Mouse (Mus musculus): ENCODE results near the gene Diaph2. TPM values are rescaled to one million over a fixed set of nuclear protein-coding genes. Genes with fewer than 3 reads are reported as not detected.
A peak's percentile ranks its signal among the peaks of the same experiment; 100 is the strongest.

Gene Diaph2
- 2.6 and 2.7 TPM in 2 replicates for polyA plus RNA-seq (2012; rRNA removed)

DNA sequence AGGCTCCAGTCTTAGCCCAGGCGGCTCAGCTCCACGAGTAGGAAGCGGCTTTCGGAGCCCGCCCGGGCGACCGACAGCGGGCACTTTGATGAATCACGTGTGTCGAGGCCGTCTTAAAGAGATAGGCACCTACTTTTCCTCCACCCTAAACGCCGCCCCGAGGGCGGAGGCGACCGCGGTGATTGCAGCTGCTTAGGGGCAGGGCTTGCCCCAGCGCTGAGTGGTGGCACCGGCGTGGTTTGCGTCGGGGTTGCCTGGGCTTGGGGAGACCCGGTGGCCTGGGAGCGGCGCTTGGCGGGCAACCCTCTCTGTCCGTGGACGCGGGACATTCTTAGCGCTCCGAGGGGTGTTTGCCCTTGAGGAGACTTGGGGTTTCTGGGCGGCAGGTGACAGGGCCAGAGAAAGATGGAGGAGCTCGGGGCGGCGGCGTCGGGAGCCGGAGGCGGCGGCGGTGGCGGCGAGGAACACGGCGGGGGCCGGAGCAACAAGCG is at the start of gene Diaph2:
Diaph2 (plus strand) TSS at position 172 of the 491 bp plus-strand sequence.
- peak; percentile 77 to 78 for DNase-seq (ENCODE audit: low read depth in 1 of 2, low spot score in 2 of 2)
- Histone ChIP-seq H3K27ac (ENCODE audit: insufficient read depth, low read length) (peak within 1 kb of the TSS; percentile 81), H3K36me3 (ENCODE audit: control insufficient read depth, insufficient read depth, low read length) (no peaks in the 10 kb centered on the region), H3K4me3 (ENCODE audit: extremely low read depth, insufficient read depth, insufficient read length) (peak within 1 kb of the TSS; percentile 79), H3K4me1 (ENCODE audit: control insufficient read depth, insufficient read depth, insufficient read length) (no peaks in the 10 kb centered on the region; the same call in 1 of the 2 replicates), H3K27me3 (ENCODE audit: control insufficient read depth, insufficient read depth, low read length) (no peaks in the 10 kb centered on the region)
- WGBS: 29% methylated on average over 49 of the region's 49 CpGs
- TF ChIP-seq CTCF (IDR thresholded peaks at IDR 0.05; ENCODE audit: extremely low read depth, insufficient read depth, insufficient read length, insufficient replicate concordance) (no peak), POLR2A (IDR thresholded peaks at IDR 0.05; ENCODE audit: low read depth, low read length) (no peak)

DNA sequence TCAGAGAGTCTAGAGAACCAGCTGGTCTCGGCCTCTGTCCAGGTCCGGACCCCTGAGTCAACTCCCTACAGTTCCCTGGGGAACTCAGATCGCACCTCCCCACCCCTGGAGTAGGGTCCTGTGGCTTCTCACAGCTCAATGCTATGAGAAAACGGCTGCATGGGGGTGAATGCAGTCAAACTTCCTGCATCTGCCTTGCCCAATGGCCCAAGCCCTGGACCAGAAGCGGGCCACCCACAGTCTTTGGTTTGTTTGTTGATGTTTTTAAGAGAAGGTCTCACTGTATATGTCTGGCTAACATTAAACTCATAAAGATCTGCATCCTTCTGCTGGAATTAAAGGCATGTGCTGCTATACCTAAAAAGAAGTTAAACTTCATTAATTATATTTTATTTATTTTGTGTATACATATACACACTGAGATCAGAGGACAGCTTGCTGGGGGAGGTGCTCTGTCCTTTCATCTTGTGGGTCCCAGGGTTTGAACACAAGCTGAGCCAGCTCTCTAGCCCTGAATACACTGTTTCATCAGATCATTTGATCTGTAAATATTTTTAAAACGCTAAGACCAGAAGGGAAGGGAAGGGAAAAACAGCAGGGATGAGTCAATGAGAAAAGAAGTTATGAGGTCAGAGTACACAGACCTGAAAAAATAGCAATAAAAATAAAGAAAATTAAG is 47.8 kb upstream of the Diaph2 start:
- TF ChIP-seq POLR2A (IDR thresholded peaks at IDR 0.05; ENCODE audit: low read depth, low read length) (no peak), CTCF (IDR thresholded peaks at IDR 0.05; ENCODE audit: extremely low read depth, insufficient read depth, insufficient read length, insufficient replicate concordance) (no peak)
- DNase-seq (ENCODE audit: low read depth in 1 of 2, low spot score in 2 of 2): no peak
- Histone ChIP-seq H3K4me1 (ENCODE audit: control insufficient read depth, insufficient read depth, insufficient read length) (no peaks in the 10 kb centered on the region), H3K27me3 (ENCODE audit: control insufficient read depth, insufficient read depth, low read length) (no peaks in the 10 kb centered on the region), H3K27ac (ENCODE audit: insufficient read depth, low read length) (no peak overlapping the region), H3K36me3 (ENCODE audit: control insufficient read depth, insufficient read depth, low read length) (no peaks in the 10 kb centered on the region), H3K4me3 (ENCODE audit: extremely low read depth, insufficient read depth, insufficient read length) (no peak overlapping the region)
- 71% methylated on average over 6 of the region's 6 CpGs for WGBS

DNA sequence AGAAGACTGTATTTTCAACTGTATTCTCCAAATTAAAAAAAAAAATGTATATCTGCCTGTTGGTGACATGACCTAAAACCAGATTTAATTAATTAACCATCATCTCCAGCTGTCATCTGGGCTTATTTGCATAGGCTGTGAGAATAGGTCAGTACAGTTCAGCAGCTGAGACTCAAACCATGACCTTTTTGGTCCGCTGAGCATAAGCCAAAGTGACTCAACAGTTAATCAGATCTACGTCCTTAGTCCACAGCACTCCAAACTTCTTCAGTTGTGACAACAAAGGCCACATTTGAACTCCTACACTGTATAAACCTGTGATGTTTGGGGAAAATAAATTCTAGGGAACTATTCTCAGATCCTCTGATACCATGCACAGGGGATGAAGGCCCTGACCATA is 39.9 kb upstream of the Diaph2 start:
- no peak for DNase-seq (ENCODE audit: low read depth in 1 of 2, low spot score in 2 of 2)
- no peak overlapping the region for H3K4me3 ChIP-seq (ENCODE audit: extremely low read depth, insufficient read depth, insufficient read length)
- no peaks in the 10 kb centered on the region for H3K27me3 ChIP-seq (ENCODE audit: control insufficient read depth, insufficient read depth, low read length)
- H3K36me3 ChIP-seq (ENCODE audit: control insufficient read depth, insufficient read depth, low read length): no peaks in the 10 kb centered on the region
- H3K4me1 ChIP-seq (ENCODE audit: control insufficient read depth, insufficient read depth, insufficient read length): no peaks in the 10 kb centered on the region
- 76% methylated on average over 2 of the region's 2 CpGs for WGBS
- TF ChIP-seq POLR2A (IDR thresholded peaks at IDR 0.05; ENCODE audit: low read depth, low read length) (no peak), CTCF (IDR thresholded peaks at IDR 0.05; ENCODE audit: extremely low read depth, insufficient read depth, insufficient read length, insufficient replicate concordance) (no peak)
- H3K27ac ChIP-seq (ENCODE audit: insufficient read depth, low read length): no peak overlapping the region

DNA sequence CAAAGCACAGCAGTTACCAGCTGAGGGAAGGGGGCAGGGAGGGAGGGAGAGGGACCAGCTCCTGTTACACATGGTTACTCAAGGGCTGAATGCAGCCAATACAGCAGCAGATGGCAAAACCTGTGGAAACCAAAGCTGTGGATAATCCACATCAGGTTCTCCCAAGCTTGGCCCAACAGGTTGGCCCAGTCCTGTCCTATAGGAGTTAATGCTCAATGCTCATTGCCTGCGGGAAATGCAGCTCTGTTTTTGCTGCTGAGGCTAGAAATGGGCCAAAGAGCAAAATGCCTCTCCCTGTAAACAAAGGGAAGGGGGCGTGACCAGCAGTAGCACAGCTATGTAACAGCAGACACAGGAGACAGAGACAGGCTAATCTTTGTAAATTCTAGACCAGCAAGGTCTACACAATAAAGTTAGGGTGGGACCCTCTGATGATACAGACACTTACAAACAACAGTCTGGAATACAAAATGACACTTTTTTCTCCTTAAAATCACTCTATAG is 20.8 kb upstream of the Diaph2 start:
- Histone ChIP-seq H3K27me3 (ENCODE audit: control insufficient read depth, insufficient read depth, low read length) (no peaks in the 10 kb centered on the region), H3K27ac (ENCODE audit: insufficient read depth, low read length) (no peak overlapping the region), H3K4me3 (ENCODE audit: extremely low read depth, insufficient read depth, insufficient read length) (no peak overlapping the region), H3K4me1 (ENCODE audit: control insufficient read depth, insufficient read depth, insufficient read length) (no peaks in the 10 kb centered on the region), H3K36me3 (ENCODE audit: control insufficient read depth, insufficient read depth, low read length) (no peaks in the 10 kb centered on the region)
- 71% methylated on average over 2 of the region's 2 CpGs for WGBS
- DNase-seq (ENCODE audit: low read depth in 1 of 2, low spot score in 2 of 2): no peak
- TF ChIP-seq CTCF (IDR thresholded peaks at IDR 0.05; ENCODE audit: extremely low read depth, insufficient read depth, insufficient read length, insufficient replicate concordance): no peak

DNA sequence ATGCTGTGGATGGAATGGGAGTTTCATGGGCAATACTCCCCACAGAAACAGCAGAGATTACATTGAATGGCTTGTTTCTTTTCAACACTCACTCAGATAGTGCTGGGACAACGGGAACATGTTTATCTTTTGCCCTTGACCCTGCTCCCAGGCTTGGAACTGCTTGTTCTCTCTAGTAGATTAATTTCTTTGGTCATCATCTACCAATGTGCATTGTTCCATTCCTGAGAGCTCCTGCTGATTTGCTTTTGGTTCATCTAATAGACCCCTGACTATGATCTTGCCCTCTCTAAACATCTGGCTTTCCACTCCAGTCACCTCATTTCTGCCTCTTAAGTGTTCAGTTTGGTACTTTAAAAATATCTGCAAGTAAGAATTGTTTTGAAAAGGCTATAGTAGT is 13.0 kb upstream of the Diaph2 start:
- 67% methylated on average over 1 of the region's 1 CpGs for WGBS
- Histone ChIP-seq H3K4me1 (ENCODE audit: control insufficient read depth, insufficient read depth, insufficient read length) (no peaks in the 10 kb centered on the region), H3K36me3 (ENCODE audit: control insufficient read depth, insufficient read depth, low read length) (no peaks in the 10 kb centered on the region), H3K27me3 (ENCODE audit: control insufficient read depth, insufficient read depth, low read length) (no peaks in the 10 kb centered on the region), H3K4me3 (ENCODE audit: extremely low read depth, insufficient read depth, insufficient read length) (no peak overlapping the region), H3K27ac (ENCODE audit: insufficient read depth, low read length) (no peak overlapping the region)
- no peak for DNase-seq (ENCODE audit: low read depth in 1 of 2, low spot score in 2 of 2)
- TF ChIP-seq CTCF (IDR thresholded peaks at IDR 0.05; ENCODE audit: extremely low read depth, insufficient read depth, insufficient read length, insufficient replicate concordance): no peak
- no peak for TF ChIP-seq POLR2A (IDR thresholded peaks at IDR 0.05; ENCODE audit: low read depth, low read length)

DNA sequence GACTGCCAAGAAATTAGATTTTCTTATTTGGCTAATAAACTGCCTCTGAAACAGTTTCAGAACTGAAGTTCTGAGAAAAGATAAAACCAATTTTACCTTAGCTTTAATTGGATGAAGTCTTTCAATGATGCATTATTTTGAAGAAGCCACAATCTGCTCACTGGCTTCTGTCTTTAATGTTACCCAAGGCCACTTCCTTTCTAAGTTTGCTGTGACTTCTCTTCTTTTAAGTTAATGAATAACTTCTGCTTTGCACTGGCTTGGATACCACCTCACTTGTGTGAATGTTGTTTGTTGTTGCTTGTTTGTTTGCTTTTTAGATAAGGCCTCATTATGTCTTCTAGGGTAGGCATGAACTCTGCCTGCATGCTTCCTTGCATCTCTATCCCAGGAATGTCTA is 10.3 kb upstream of the Diaph2 start:
- TF ChIP-seq POLR2A (IDR thresholded peaks at IDR 0.05; ENCODE audit: low read depth, low read length): no peak
- no peak for TF ChIP-seq CTCF (IDR thresholded peaks at IDR 0.05; ENCODE audit: extremely low read depth, insufficient read depth, insufficient read length, insufficient replicate concordance)
- Histone ChIP-seq H3K4me3 (ENCODE audit: extremely low read depth, insufficient read depth, insufficient read length) (no peak overlapping the region), H3K36me3 (ENCODE audit: control insufficient read depth, insufficient read depth, low read length) (no peaks in the 10 kb centered on the region), H3K27me3 (ENCODE audit: control insufficient read depth, insufficient read depth, low read length) (no peaks in the 10 kb centered on the region), H3K4me1 (ENCODE audit: control insufficient read depth, insufficient read depth, insufficient read length) (no peaks in the 10 kb centered on the region), H3K27ac (ENCODE audit: insufficient read depth, low read length) (no peak overlapping the region)
- DNase-seq (ENCODE audit: low read depth in 1 of 2, low spot score in 2 of 2): no peak

DNA sequence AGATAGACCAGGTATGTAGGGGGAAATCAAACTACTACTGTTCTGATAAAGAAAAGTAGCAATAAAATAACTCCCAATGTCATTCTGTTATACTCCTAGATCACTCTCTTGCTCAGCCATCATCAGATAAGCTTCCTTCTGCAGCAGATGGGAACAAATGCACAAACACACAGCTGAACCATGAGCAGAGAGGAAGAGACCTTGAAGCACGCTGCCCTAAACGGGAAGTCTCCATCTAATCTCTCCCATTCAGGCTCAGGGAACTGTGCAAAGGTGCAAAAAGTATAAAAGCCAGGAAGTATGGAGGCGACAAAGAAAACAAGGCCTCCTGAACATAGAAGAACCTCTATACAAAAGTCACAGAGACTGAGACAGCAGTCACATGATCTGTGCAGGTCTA is 6.6 kb upstream of the Diaph2 start:
- 53% methylated on average over 3 of the region's 3 CpGs for WGBS
- H3K4me3 ChIP-seq (ENCODE audit: extremely low read depth, insufficient read depth, insufficient read length): no peak overlapping the region
- no peaks in the 10 kb centered on the region for H3K27me3 ChIP-seq (ENCODE audit: control insufficient read depth, insufficient read depth, low read length)
- no peak for TF ChIP-seq POLR2A (IDR thresholded peaks at IDR 0.05; ENCODE audit: low read depth, low read length)
- TF ChIP-seq CTCF (IDR thresholded peaks at IDR 0.05; ENCODE audit: extremely low read depth, insufficient read depth, insufficient read length, insufficient replicate concordance): no peak
- H3K4me1 ChIP-seq (ENCODE audit: control insufficient read depth, insufficient read depth, insufficient read length): no peaks in the 10 kb centered on the region
- no peaks in the 10 kb centered on the region for H3K36me3 ChIP-seq (ENCODE audit: control insufficient read depth, insufficient read depth, low read length)
- no peak for DNase-seq (ENCODE audit: low read depth in 1 of 2, low spot score in 2 of 2)
- H3K27ac ChIP-seq (ENCODE audit: insufficient read depth, low read length): no peak overlapping the region
